Mouse (Mus musculus) C2C12 (cell line): ENCODE measurements around the gene Cabp1. TPM values are rescaled to one million over a fixed set of nuclear protein-coding genes. Genes with fewer than 3 reads are reported as not detected.

Experiments used
- H3K27me3 ChIP-seq: one replicate; pipeline ENCODE4 v1.6.1; 2011; ENCODE audit not compliant: control insufficient read depth, insufficient read depth, insufficient read length
- H3K36me3 ChIP-seq: one replicate; pipeline ENCODE4 v1.6.1; 2011; ENCODE audit not compliant: control insufficient read depth, insufficient read depth
- H3K4me3 ChIP-seq: one replicate; pipeline ENCODE4 v1.5.1; 2011; ENCODE audit warnings: mild to moderate bottlenecking, control low read depth; ENCODE audit not compliant: poor library complexity, insufficient read depth, severe bottlenecking
- H3K79me2 ChIP-seq: one replicate; pipeline ENCODE4 v1.6.1; 2011; ENCODE audit not compliant: control insufficient read depth, insufficient read depth
- H3K79me3 ChIP-seq: one replicate; pipeline ENCODE4 v1.6.1; 2011; ENCODE audit warnings: low read depth, control low read depth
- H3ac ChIP-seq: one replicate; pipeline ENCODE3; 2011; ENCODE audit warnings: low read depth; ENCODE audit not compliant: control insufficient read depth, insufficient read length
- CEBPB ChIP-seq: IDR thresholded peaks from one replicate; pipeline ENCODE4 v1.6.1; 2011; ENCODE audit warnings: low read depth, mild to moderate bottlenecking, control low read depth, moderate library complexity
- CTCF ChIP-seq: IDR thresholded peaks from one replicate; pipeline ENCODE4 v1.5.1; 2011; ENCODE audit not compliant: control insufficient read depth, insufficient read depth, insufficient read length
- FOSL1 ChIP-seq: IDR thresholded peaks from one replicate; pipeline ENCODE4 v1.8.0; 2011; ENCODE audit warnings: mild to moderate bottlenecking, low read length; ENCODE audit not compliant: poor library complexity, insufficient read depth, severe bottlenecking
- MAX ChIP-seq: IDR thresholded peaks from one replicate; pipeline ENCODE4 v1.6.1; 2011; ENCODE audit warnings: mild to moderate bottlenecking, control low read depth
- MYOD1 ChIP-seq: IDR thresholded peaks from one replicate; pipeline ENCODE4 v1.6.1; 2011; ENCODE audit warnings: low read depth; ENCODE audit not compliant: control insufficient read depth, insufficient read length
- MYOG ChIP-seq: IDR thresholded peaks from one replicate; pipeline ENCODE4 v1.6.1; 2011; ENCODE audit not compliant: control insufficient read depth, insufficient read length; ENCODE audit errors: extremely low read depth
- USF1 ChIP-seq: IDR thresholded peaks from one replicate; pipeline ENCODE4 v1.6.1; 2011; ENCODE audit warnings: low read depth, mild to moderate bottlenecking, control low read depth, moderate library complexity
- long read RNA-seq, 2 experiments: library from polyadenylated mRNA; unstranded; transcript quantifications; one replicate each; pipeline ENCODE4 v2.0.0; 2019 to 2020
- polyA plus RNA-seq: library from polyadenylated mRNA; unstranded; fragments of >200 nt; fragmentation: generic; extraction: Trizol; gene quantifications from one replicate; pipeline ENCODE4 v1.2.1, GENCODE M21; 2012; ENCODE audit warnings: missing spikeins

Cabp1 gene
- polyA plus RNA-seq = 0.12 TPM
- long read RNA-seq, experiment 1 = 0 reads
- long read RNA-seq, experiment 2 = 0 reads

- Histone ChIP-seq H3K4me3 (no peak within 1 kb of the TSS), H3K36me3 (no peaks in the 10 kb centered on the region), H3K27me3 (peaks cover 45% of the 10 kb centered on the region), H3ac (no peak within 1 kb of the TSS), H3K79me3 (no peaks in the 10 kb centered on the region), H3K79me2 (no peaks in the 10 kb centered on the region)
- TF ChIP-seq FOSL1 (no peak), CTCF (no peak), MYOG (no peak), MAX (no peak), USF1 (no peak), MYOD1 (no peak), CEBPB (no peak)
Measured at GRCm38 (mm10) chr5:115193669-115194625, at the start of gene Cabp1. TSS of gene Cabp1 (minus strand) at chr5:115194381.

- no peak for TF ChIP-seq FOSL1
- TF ChIP-seq MAX = no peak
- Histone ChIP-seq H3K4me3 (no peak overlapping the region), H3ac (no peak overlapping the region), H3K36me3 (peaks cover 57% of the 10 kb centered on the region), H3K79me3 (peaks cover 7% of the 10 kb centered on the region), H3K79me2 (peaks cover 22% of the 10 kb centered on the region), H3K27me3 (no peaks in the 10 kb centered on the region)
Measured at GRCm38 (mm10) chr5:115240191-115240590, 46.0 kb upstream of the Cabp1 start.

GRCm38 (mm10) chr5:115238729-115239195, 44.6 kb upstream of the Cabp1 start:
- peaks cover 22% of the 10 kb centered on the region for H3K79me2 ChIP-seq
- peaks cover 43% of the 10 kb centered on the region for H3K36me3 ChIP-seq

GRCm38 (mm10) chr5:115237803-115238728, 43.9 kb upstream of the Cabp1 start:
- peaks cover 7% of the 10 kb centered on the region for H3K79me3 ChIP-seq
- no peaks in the 10 kb centered on the region for H3K27me3 ChIP-seq
- peaks cover 22% of the 10 kb centered on the region for H3K79me2 ChIP-seq
- H3ac ChIP-seq = peak overlapping the region; percentile 76
- peaks cover 36% of the 10 kb centered on the region for H3K36me3 ChIP-seq
- no peak for TF ChIP-seq CTCF
- TF ChIP-seq MYOD1 = no peak
- no peak for TF ChIP-seq FOSL1
- no peak for TF ChIP-seq CEBPB
- TF ChIP-seq MYOG = no peak
- no peak for TF ChIP-seq USF1
- peak; percentile 44 for TF ChIP-seq MAX
- H3K4me3 ChIP-seq = peak overlapping the region; percentile 68

More at GRCm38 (mm10) chr5:115238729-115239195, 44.6 kb upstream of the Cabp1 start:
- TF ChIP-seq USF1 = no peak
- TF ChIP-seq MYOG = no peak
- no peak for TF ChIP-seq CEBPB
- TF ChIP-seq CTCF = no peak
- TF ChIP-seq FOSL1 = no peak
- no peak for TF ChIP-seq MAX
- TF ChIP-seq MYOD1 = no peak
- H3ac ChIP-seq = no peak overlapping the region
- peaks cover 7% of the 10 kb centered on the region for H3K79me3 ChIP-seq
- H3K4me3 ChIP-seq = peak overlapping the region; percentile 68
- no peaks in the 10 kb centered on the region for H3K27me3 ChIP-seq

DNA sequence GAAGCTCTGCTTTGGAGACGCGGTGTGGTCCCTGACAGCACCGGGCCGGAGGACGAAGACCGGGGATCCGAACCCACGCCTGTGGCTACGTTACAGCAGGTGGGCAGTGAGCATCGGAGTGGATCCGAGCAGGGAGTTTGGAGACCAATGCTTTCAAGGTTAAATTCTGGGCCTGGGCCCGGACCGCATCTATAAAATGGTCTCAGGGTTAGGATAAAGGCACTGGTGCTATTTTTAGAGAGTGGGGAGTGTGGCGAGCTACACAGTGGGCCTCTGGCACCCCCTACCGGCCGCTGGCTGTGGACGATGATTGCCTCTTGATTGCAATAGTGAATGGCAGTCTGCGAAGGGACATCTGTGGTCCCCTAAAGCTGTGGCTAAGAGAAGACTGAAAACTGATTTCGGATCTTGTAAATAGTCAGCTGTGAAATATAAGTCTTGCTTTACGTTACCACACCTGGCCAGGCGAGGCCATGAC, 41.6 kb upstream of the Cabp1 start, which contains the start of gene Pop5:
Gene Pop5 (plus strand): TSS at position 51 of the 478 bp plus-strand sequence.
- H3ac ChIP-seq = peak within 1 kb of the TSS; percentile 62
- peaks cover 22% of the 10 kb centered on the region for H3K79me2 ChIP-seq
- peak; percentile 87 for TF ChIP-seq CTCF
- TF ChIP-seq MYOG = no peak
- H3K4me3 ChIP-seq = peak within 1 kb of the TSS; percentile 39
- no peaks in the 10 kb centered on the region for H3K27me3 ChIP-seq
- H3K36me3 ChIP-seq = peaks cover 14% of the 10 kb centered on the region
- H3K79me3 ChIP-seq = peaks cover 7% of the 10 kb centered on the region
